Mouse (Mus musculus) MN1 (cell line): ENCODE measurements around the gene Fosb.
A peak's percentile ranks its signal among the peaks of the same experiment; 100 is the strongest.

Experiments used
- DNase-seq: peaks from one replicate; pipeline ENCODE4 v3.0.0-alpha.2; 2016; ENCODE audit warnings: low spot score

Gene Fosb

GRCm38 (mm10) chr7:19306819-19307738, 2.8 kb downstream of the Fosb start:
- DNase-seq = peak; percentile 45

GRCm38 (mm10) chr7:19305796-19306765, 3.8 kb downstream of the Fosb start:
- no peak for DNase-seq

- DNase-seq = no peak
Measured at GRCm38 (mm10) chr7:19305413-19305735, 4.5 kb downstream of the Fosb start.

- no peak for DNase-seq
Measured at GRCm38 (mm10) chr7:19304501-19305412, 5.1 kb downstream of the Fosb start.

- peak; percentile 68 for DNase-seq
Measured at GRCm38 (mm10) chr7:19303770-19304169, 6.1 kb downstream of the Fosb start.

- no peak for DNase-seq
Measured at GRCm38 (mm10) chr7:19303046-19303305, 6.9 kb downstream of the Fosb start.

GRCm38 (mm10) chr7:19302264-19303045, 7.4 kb downstream of the Fosb start:
- no peak for DNase-seq

- DNase-seq = peak; percentile 19
Measured at GRCm38 (mm10) chr7:19301461-19302263, 8.2 kb downstream of the Fosb start.

GRCm38 (mm10) chr7:19300501-19301421, 9.1 kb downstream of the Fosb start:
- peak; percentile 82 for DNase-seq

GRCm38 (mm10) chr7:19299194-19299593, 10.7 kb downstream of the Fosb start:
- DNase-seq = peak; percentile 72

- DNase-seq = no peak
Measured at GRCm38 (mm10) chr7:19297794-19298193, 12.1 kb downstream of the Fosb start.

- DNase-seq = no peak
Measured at GRCm38 (mm10) chr7:19297034-19297433, 12.8 kb downstream of the Fosb start.

- peak; percentile 32 for DNase-seq
Measured at GRCm38 (mm10) chr7:19295503-19296185, 14.2 kb downstream of the Fosb start.

- DNase-seq = no peak
Measured at GRCm38 (mm10) chr7:19290969-19291596, 18.8 kb downstream of the Fosb start.

GRCm38 (mm10) chr7:19284763-19285162, 25.1 kb downstream of the Fosb start:
- peak; percentile 47 for DNase-seq

- peak; percentile 34 for DNase-seq
Measured at GRCm38 (mm10) chr7:19283406-19283804, 26.4 kb downstream of the Fosb start.

GRCm38 (mm10) chr7:19282791-19283405, 27.0 kb downstream of the Fosb start:
- DNase-seq = peak; percentile 48

GRCm38 (mm10) chr7:19282385-19282784, 27.5 kb downstream of the Fosb start, which contains the start of gene Rtn2:
Gene Rtn2, plus strand, starts transcription at chr7:19282624.
- DNase-seq = peak; percentile 90
